Mouse (Mus musculus): ENCODE results near the gene Tarbp2.

GRCm38 (mm10) chr15:102544801-102545200 is 26.8 kb downstream of the Tarbp2 start:
- TF ChIP-seq USF2 (conservative IDR thresholded peaks at IDR 0.05; ENCODE audit: low read depth, low read length): no peak
- no peak for TF ChIP-seq ELF1 (IDR thresholded peaks at IDR 0.05; ENCODE audit: low read depth, low read length)
- TF ChIP-seq CTCF (conservative IDR thresholded peaks at IDR 0.05 in 1 of 2, IDR thresholded peaks at IDR 0.05 in 1 of 2; ENCODE audit: low read depth in 2 of 2, low read length in 2 of 2): no peak
- no peak for TF ChIP-seq POLR2A (IDR thresholded peaks at IDR 0.05; ENCODE audit: low read depth, low read length)
- no peak for TF ChIP-seq JUN (IDR thresholded peaks at IDR 0.05; ENCODE audit: insufficient read depth, low read depth, low read length)
- no peak for TF ChIP-seq EP300 (IDR thresholded peaks at IDR 0.05; ENCODE audit: low read length)
- TF ChIP-seq NRF1 (IDR thresholded peaks at IDR 0.05; ENCODE audit: low read depth, low read length): no peak
- TF ChIP-seq NELFE (IDR thresholded peaks at IDR 0.05; ENCODE audit: low read depth, low read length): no peak
- TF ChIP-seq IRF4 (IDR thresholded peaks at IDR 0.05; ENCODE audit: low read depth, low read length): no peak
- no peak for TF ChIP-seq MEF2A (IDR thresholded peaks at IDR 0.05; ENCODE audit: borderline replicate concordance, low read depth, low read length)

All from CH12.LX (cell line).